Mouse (Mus musculus) cerebellum, adult 2 months (tissue): ENCODE results near the gene Tnc.

Experiments used
- CTCF ChIP-seq: fragments of 200-500 bp; IDR thresholded peaks from 2 replicates; pipeline ENCODE4 v1.5.1; 2011; ENCODE audit warnings: low read depth, mild to moderate bottlenecking, control low read depth, low read length, moderate library complexity, borderline replicate concordance; ENCODE audit not compliant: insufficient read depth
- POLR2A ChIP-seq: fragments of 200-500 bp; IDR thresholded peaks from 2 replicates; pipeline ENCODE4 v1.6.1; 2011; ENCODE audit warnings: low read length, control low read depth, borderline replicate concordance; ENCODE audit not compliant: insufficient read depth

- TF ChIP-seq POLR2A (no peak), CTCF (no peak)
These were observed 76.9 kb downstream of the Tnc start for GRCm38 (mm10) chr4:63969891-63970290.
